Mouse (Mus musculus) spleen, embryonic (tissue): Measurements from ENCODE around the gene Gm17617.
"Not testable (repeated sequence)": the region's sequence is repeated elsewhere in the genome, so short reads cannot be mapped to it uniquely, and the experiment has no call there.

Experiments used
- CTCF ChIA-PET: fragments of 350-600 bp; sonication (Branson Sonifier 250); formaldehyde crosslinking; loops from one replicate; lab custom pipeline; 2022; lab: Charles Lee

The Gm17617 gene

DNA sequence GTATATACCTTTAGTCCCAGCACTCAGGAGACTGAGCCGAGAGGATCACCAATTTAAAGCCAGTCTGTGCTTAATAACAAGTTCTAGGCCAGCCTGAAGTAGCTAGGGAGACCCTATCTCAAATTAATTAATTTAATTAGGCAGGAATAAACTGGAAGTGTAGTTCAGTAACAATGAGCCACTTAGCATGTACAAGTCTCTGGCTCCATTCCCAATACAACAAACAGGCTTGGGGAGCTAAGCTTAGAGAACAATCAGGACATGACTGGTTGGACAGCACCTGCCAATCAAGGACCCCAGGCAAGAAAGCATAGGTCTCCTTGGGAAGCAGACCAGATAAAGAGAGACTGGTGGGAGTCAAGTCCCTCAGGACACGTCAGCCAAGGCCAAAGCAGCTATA is 6.9 kb upstream of the Gm17617 start:
- CTCF ChIA-PET = no interaction called here

- CTCF ChIA-PET = interaction anchor here (0.7 kb wide), 1 partner anchor 1268 kb away, joined by 11 read pairs; no protein-coding TSS in a partner anchor
These were observed 2.0 kb upstream of the Gm17617 start for GRCm38 (mm10) chr13:55135382-55135781.

DNA sequence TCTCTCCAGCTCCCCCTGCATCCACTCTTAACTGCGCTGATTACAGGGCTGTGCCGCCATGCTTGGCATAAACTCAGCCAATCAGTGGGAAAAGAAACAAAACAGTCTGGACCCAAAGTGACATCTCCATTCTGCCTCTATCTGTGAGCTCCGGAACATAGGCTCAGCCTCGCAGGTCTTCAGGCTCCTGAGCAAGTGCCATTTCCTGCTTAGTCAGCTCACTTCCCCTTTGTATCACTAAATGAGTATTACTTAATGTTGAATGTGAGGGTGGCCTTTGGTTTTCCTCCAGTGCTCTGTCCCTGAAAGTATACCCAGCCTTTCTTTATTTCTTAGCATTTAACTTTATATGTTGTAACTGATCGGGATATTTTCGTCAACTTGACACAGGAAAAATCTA is 8.4 kb downstream of the Gm17617 start:
- CTCF ChIA-PET = interaction anchor here (0.7 kb wide), 1 partner anchor 19 kb away, joined by 5 read pairs; the partner anchor contains the start of gene Zfp346

- CTCF ChIA-PET = no interaction called here
These were observed 19.0 kb downstream of the Gm17617 start for GRCm38 (mm10) chr13:55114375-55114774.

GRCm38 (mm10) chr13:55107694-55108093 is 25.7 kb downstream of the Gm17617 start:
- CTCF ChIA-PET = no interaction called here

- CTCF ChIA-PET = no interaction called here
These were observed 26.2 kb downstream of the Gm17617 start for GRCm38 (mm10) chr13:55107116-55107515.

GRCm38 (mm10) chr13:55105953-55106691 is 27.2 kb downstream of the Gm17617 start:
- CTCF ChIA-PET = interaction anchor here (1.0 to 1.2 kb wide), 2 partner anchors 19 to 72 kb away, joined by 3 to 5 read pairs; no protein-coding TSS in a partner anchor

DNA sequence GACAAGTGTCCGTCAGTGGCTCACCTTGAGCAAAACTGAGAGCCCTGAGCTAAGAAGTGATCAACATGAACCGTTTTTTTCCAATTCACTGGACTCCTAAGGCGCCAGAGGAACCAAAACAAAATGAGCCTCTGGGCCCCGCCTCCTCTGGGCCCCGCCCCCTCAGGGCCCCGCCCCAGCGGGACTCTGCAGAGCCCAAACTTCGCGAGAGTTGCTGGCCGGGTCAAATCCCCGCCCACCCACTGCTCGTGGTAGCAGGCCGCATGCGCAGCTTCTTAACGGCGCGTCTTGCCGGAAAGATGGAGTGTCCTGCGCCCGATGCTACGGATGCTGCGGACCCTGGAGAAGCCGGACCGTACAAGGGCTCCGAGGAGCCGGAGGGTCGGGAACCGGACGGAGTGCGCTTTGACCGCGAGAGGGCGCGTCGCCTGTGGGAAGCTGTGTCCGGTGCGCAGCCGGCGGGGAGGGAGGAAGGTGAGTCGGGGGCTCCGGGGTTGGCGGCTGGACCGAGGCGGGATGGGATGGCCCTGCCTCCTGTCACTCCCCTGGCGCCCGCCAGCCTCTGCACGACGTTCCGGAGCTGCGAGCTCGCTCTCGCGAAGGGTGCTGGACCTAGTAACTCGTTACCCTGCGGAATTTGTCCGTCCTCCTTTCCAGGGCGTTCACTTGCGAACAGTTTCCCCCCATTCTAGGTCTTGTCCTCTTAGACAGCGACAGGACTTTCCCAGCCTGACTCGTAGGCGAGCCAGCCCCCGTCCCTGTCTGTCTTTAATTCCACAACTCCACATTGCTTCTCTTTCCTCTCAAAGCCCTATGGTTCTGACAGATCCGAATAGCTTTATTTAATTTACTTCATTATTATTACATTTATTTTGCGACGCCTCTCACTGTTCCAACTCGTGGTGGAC is 28.0 kb downstream of the Gm17617 start, which contains the start of gene Zfp346:
TSS of gene Zfp346 (plus strand) at position 267 of the 908 bp plus-strand sequence.
- CTCF ChIA-PET = interaction anchor here (1.0 to 1.2 kb wide), 2 partner anchors 19 to 73 kb away, joined by 3 to 5 read pairs; no protein-coding TSS in a partner anchor

GRCm38 (mm10) chr13:55103351-55103750 is 30.0 kb downstream of the Gm17617 start:
- CTCF ChIA-PET = no interaction called here

DNA sequence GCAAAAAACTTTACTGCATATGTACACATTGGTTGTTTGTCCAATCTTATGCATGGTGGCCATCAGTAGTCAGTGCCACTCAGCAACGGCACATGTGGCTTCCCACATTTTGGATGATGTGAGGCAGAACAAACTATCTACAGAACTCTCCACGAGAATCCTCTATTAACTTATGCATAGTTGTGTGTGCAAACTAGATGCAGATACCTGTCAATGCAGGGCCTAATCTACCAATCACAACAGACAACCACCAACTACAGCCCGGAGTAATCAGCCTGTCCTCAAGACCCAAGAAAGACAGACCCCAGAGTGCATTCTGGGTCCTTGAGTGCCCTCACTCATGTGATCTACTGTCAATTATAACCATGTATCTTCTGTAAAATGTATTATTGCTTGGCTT is 31.0 kb downstream of the Gm17617 start:
- CTCF ChIA-PET = no interaction called here

DNA sequence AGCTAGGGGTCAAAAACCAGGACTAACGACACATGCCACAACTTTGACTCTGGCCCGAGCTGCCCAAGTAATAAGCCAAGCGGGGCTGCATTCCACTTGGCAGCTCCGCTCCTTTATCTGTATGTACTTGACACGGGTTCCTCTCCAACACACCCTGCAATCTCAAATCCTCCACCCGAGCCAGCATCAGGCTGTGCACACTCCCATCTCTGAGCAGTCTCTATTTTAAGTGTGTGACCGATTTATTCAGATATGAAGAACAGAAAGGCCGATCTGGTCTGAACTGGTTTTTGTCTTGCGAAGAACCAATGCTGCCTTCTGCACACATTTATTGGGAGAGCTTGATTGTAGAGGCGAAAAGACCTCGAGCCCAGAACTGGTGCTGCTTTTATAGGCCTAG is 31.7 kb downstream of the Gm17617 start:
- CTCF ChIA-PET = interaction anchor here (0.6 kb wide), 1 partner anchor 280 kb away, joined by 3 read pairs; no protein-coding TSS in a partner anchor

DNA sequence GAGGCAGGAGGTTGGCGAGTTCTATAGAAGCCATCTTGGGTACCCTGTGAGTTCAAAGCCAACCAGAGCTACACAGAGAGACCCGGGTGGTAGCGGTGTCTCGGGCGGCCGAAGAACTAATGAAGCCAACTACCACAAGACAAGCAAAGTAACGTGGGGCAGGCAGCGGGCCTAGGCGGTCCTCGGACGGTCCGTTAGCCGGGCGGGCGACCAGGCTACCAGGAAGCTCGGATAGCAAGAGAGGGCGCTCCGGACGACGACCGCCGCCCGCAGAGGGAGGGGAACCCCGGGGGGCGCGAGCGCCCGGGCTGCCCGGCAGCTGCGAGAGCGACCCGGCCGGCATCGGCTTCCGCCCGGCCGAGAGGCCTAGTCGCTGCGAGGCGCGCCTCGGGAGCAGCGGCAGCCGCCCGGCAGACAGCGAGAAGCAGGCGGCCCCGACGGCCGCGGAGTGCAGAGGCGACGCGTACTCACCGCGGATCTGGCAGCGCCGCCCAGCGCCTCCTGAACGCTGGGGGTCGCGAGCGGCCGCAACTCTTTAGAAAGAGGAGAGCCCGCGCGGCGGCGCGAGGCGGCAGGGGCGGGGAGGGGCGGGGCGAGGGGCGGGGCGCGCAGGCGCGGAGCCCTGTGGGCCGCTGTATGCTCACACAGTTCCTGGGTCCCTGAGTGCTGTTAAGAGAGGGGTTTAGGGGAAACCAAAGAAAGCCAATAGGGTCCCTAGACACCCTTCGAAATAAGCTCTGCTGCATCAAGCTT is 33.4 kb downstream of the Gm17617 start, which contains the start of gene Uimc1:
TSS of gene Uimc1 (minus strand) at position 575 of the 753 bp plus-strand sequence.
- CTCF ChIA-PET = no interaction called here

DNA sequence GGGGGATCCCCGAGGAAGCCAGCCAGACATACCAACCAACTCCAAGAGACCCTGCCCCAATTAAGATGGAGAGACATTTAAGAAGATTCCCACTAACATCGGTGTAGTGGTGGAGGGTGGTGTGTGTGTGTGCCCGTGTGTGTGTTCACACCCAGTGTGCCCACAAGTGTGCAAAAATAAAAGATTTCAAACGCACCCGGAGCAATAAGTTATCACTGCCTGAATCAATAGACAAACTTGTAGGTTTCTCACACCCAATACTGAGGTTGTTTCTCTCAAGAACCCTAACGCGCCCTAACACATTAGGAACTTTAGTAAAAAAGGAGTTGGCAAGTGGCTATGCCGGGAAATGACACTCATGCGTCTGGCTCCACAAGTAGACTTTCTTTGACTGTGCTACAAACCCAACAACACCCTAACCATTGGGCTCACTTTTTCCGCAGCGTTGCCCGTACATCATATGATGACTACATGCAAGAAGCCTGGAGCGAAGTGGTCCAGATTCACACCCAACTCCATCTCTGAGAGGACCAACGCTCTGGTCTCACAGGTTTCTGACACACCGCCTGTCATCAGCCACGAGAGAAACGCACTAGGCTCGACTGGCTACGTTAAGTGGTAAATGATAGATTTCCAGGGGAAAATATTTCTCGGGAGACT is 34.2 kb downstream of the Gm17617 start:
- CTCF ChIA-PET = no interaction called here

DNA sequence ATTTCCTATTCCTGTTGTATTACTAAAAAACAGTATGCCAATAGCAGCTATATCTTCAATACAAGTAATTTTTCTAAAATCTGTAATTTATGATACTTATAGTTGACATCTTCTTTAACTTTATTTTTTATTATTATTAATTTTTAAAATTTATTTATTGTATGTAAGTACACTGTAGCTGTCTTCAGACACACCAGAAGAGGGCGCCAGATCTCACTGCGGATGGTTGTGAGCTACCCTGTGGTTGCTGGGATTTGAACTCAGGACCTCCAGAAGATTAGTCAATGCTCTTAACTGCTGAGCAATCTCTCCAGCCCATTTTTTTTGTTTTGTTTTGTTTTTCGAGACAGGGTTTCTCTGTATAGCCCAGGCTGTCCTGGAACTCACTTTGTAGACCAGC is 35.5 kb downstream of the Gm17617 start:
- CTCF ChIA-PET = not testable (repeated sequence)

DNA sequence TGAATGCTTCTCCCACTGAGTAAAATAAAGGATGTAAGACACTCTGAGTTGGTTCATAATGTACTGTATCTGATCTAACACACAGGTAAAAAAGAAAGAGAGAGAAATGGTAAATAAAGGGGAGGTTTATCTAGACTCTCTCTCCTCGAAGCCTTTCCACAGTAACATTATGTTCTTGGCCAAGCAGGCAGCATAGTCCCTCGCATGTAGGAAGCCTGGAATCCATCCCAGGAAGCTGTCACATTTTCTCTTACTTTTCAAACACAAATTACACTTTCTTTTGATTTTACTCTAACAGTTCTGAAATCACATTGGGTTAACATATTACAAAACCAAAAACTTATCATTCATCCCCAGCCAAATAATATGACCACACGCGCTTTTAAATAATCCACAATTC is 40.8 kb downstream of the Gm17617 start:
- CTCF ChIA-PET = no interaction called here
